Mouse (Mus musculus) 3T3-L1 (cell line): Measurements from ENCODE around the gene Cdc42ep2.

Experiments
- DNase-seq: peaks from one replicate; pipeline ENCODE4 v3.0.0-alpha.2; 2015; ENCODE audit warnings: low read depth, low spot score

Cdc42ep2 gene

GRCm38 (mm10) chr19:5924713-5925093, at the start of gene Cdc42ep2:
TSS of gene Cdc42ep2 (minus strand) at chr19:5924816.
- DNase-seq: peak; percentile 100

GRCm38 (mm10) chr19:5967664-5968063, 43.0 kb upstream of the Cdc42ep2 start:
- DNase-seq: no peak

GRCm38 (mm10) chr19:5966786-5967185, 42.2 kb upstream of the Cdc42ep2 start:
- no peak for DNase-seq

- peak; percentile 49 for DNase-seq
Observed at GRCm38 (mm10) chr19:5965910-5966309, 41.3 kb upstream of the Cdc42ep2 start.

GRCm38 (mm10) chr19:5965280-5965679, 40.7 kb upstream of the Cdc42ep2 start:
- peak; percentile 97 for DNase-seq

GRCm38 (mm10) chr19:5964804-5965203, 40.2 kb upstream of the Cdc42ep2 start:
- DNase-seq: no peak

- peak; percentile 89 for DNase-seq
Observed at GRCm38 (mm10) chr19:5963883-5964562, 39.4 kb upstream of the Cdc42ep2 start, which contains the start of gene Pola2. TSS of gene Pola2 (minus strand) at chr19:5964202.

- peak; percentile 80 for DNase-seq
Observed at GRCm38 (mm10) chr19:5962651-5963050, 38.0 kb upstream of the Cdc42ep2 start.

- no peak for DNase-seq
Observed at GRCm38 (mm10) chr19:5957371-5957770, 32.8 kb upstream of the Cdc42ep2 start.

- peak; percentile 98 for DNase-seq
Observed at GRCm38 (mm10) chr19:5956685-5957084, 32.1 kb upstream of the Cdc42ep2 start.

GRCm38 (mm10) chr19:5955704-5956670, 31.4 kb upstream of the Cdc42ep2 start:
- peak; percentile 97 for DNase-seq

- DNase-seq: no peak
Observed at GRCm38 (mm10) chr19:5954936-5955335, 30.3 kb upstream of the Cdc42ep2 start.

- DNase-seq: peak; percentile 42
Observed at GRCm38 (mm10) chr19:5954031-5954710, 29.6 kb upstream of the Cdc42ep2 start.

- no peak for DNase-seq
Observed at GRCm38 (mm10) chr19:5953201-5953770, 28.7 kb upstream of the Cdc42ep2 start.

- DNase-seq: no peak
Observed at GRCm38 (mm10) chr19:5952071-5952691, 27.6 kb upstream of the Cdc42ep2 start.

- DNase-seq: no peak
Observed at GRCm38 (mm10) chr19:5951631-5952030, 27.0 kb upstream of the Cdc42ep2 start.

- no peak for DNase-seq
Observed at GRCm38 (mm10) chr19:5950218-5950617, 25.6 kb upstream of the Cdc42ep2 start.

- DNase-seq: no peak
Observed at GRCm38 (mm10) chr19:5945891-5946290, 21.3 kb upstream of the Cdc42ep2 start.

- peak; percentile 99 for DNase-seq
Observed at GRCm38 (mm10) chr19:5945027-5945426, 20.4 kb upstream of the Cdc42ep2 start.

- DNase-seq: no peak
Observed at GRCm38 (mm10) chr19:5944145-5944544, 19.5 kb upstream of the Cdc42ep2 start.

GRCm38 (mm10) chr19:5943404-5943803, 18.8 kb upstream of the Cdc42ep2 start:
- DNase-seq: no peak
